ENCODE assay signal across 28 mouse cellular contexts in genomic region chr15:98184456-98184855, GRCm38 (mm10). TPM values are rescaled to one million over a fixed set of nuclear protein-coding genes. Genes with fewer than 3 reads are reported as not detected.
"Had no signal": no experiment of that assay in that cellular context is flagged by ENCODE, and none has a peak within 500 bp of the region (broad histone marks: within the 10 kb centered on the region; RNA-seq: fewer than 3 reads in every experiment).

No protein-coding gene starts in this region.

- H3K9me3 ChIP-seq: lung, embryonic 15.5 days; midbrain, embryonic 10.5 days; midbrain, embryonic 12.5 days; neural tube, embryonic 13.5 days; neural tube, embryonic 15.5 days; stomach, embryonic 15.5 days had no signal

- H3K36me3 ChIP-seq: lung, embryonic 15.5 days; midbrain, embryonic 10.5 days; midbrain, embryonic 12.5 days; neural tube, embryonic 13.5 days; neural tube, embryonic 15.5 days; stomach, embryonic 15.5 days had no signal

- H3K4me2 ChIP-seq: lung, embryonic 15.5 days; midbrain, embryonic 12.5 days; neural tube, embryonic 13.5 days; neural tube, embryonic 15.5 days; stomach, embryonic 15.5 days had no signal

- H3K4me3 ChIP-seq: lung, embryonic 15.5 days; midbrain, embryonic 10.5 days; midbrain, embryonic 12.5 days; myocyte; neural tube, embryonic 13.5 days; neural tube, embryonic 15.5 days; stomach, embryonic 15.5 days had no signal

- H3K9ac ChIP-seq: lung, embryonic 15.5 days; midbrain, embryonic 12.5 days; neural tube, embryonic 13.5 days; neural tube, embryonic 15.5 days; stomach, embryonic 15.5 days had no signal

- ATAC-seq: lung, postnatal 0 days; midbrain, embryonic 16.5 days had no signal

- H3K27ac ChIP-seq: lung, embryonic 15.5 days; midbrain, embryonic 10.5 days; midbrain, embryonic 12.5 days; neural tube, embryonic 13.5 days; neural tube, embryonic 15.5 days; stomach, embryonic 15.5 days; stomach, postnatal 0 days had no signal

- DNase-seq: lung, adult 18-20 months; lung, postnatal 14 days; lung, postnatal 4 days; midbrain, embryonic 14.5 days; retina, postnatal 1 day; right cerebral cortex, adult 18-20 months; right cerebral cortex, postnatal 25 days; right cerebral cortex, postnatal 4 days; thymus, adult 2 months; thymus, postnatal 25 days; thymus, postnatal 4 days had no signal

- H3K27me3 ChIP-seq: neural tube, embryonic 15.5 days; stomach, embryonic 15.5 days had no signal

RNA-seq across cellular contexts. Expression of gene Olfr288, which starts 10.9 kb away (rescaled TPM):
- total RNA-seq: megakaryocyte, adult 5-6 weeks; megakaryocyte-erythroid progenitor cell, adult 5-6 weeks had no signal
- polyA plus RNA-seq: liver, embryonic 16.5 days; lung, embryonic 15.5 days; lung, postnatal 0 days; midbrain, embryonic 10.5 days; midbrain, embryonic 12.5 days; midbrain, embryonic 14.5 days; midbrain, embryonic 16.5 days; myocyte; neural tube, embryonic 11.5 days; neural tube, embryonic 13.5 days; neural tube, embryonic 15.5 days; spleen, adult 2 months; stomach, embryonic 15.5 days; stomach, postnatal 0 days; testis, adult 2 months; thymus, adult 2 months; urinary bladder, adult 2 months had no signal

RNA-seq across cellular contexts. Expression of gene Ccdc184, which starts 17.5 kb away (rescaled TPM):
- total RNA-seq: megakaryocyte, adult 5-6 weeks; megakaryocyte-erythroid progenitor cell, adult 5-6 weeks had no signal

RNA-seq across cellular contexts. Expression of gene Gm44579, which starts 36.3 kb away (rescaled TPM):
- total RNA-seq: megakaryocyte, adult 5-6 weeks; megakaryocyte-erythroid progenitor cell, adult 5-6 weeks had no signal
- polyA plus RNA-seq: liver, embryonic 16.5 days; lung, embryonic 15.5 days; lung, postnatal 0 days; midbrain, embryonic 10.5 days; midbrain, embryonic 12.5 days; midbrain, embryonic 14.5 days; midbrain, embryonic 16.5 days; myocyte; neural tube, embryonic 11.5 days; neural tube, embryonic 13.5 days; spleen, adult 2 months; stomach, embryonic 15.5 days; stomach, postnatal 0 days; testis, adult 2 months; thymus, adult 2 months; urinary bladder, adult 2 months had no signal

RNA-seq across cellular contexts. Expression of gene Olfr287, which starts 36.4 kb away (rescaled TPM):
- total RNA-seq: megakaryocyte, adult 5-6 weeks; megakaryocyte-erythroid progenitor cell, adult 5-6 weeks had no signal
- polyA plus RNA-seq: liver, embryonic 16.5 days; lung, embryonic 15.5 days; lung, postnatal 0 days; midbrain, embryonic 10.5 days; midbrain, embryonic 12.5 days; myocyte; neural tube, embryonic 11.5 days; spleen, adult 2 months; stomach, embryonic 15.5 days; stomach, postnatal 0 days; testis, adult 2 months; urinary bladder, adult 2 months had no signal
